Mouse (Mus musculus) lung, postnatal 4 days (tissue): ENCODE results near the gene Itch.

ENCODE experiments used
- DNase-seq, 2 experiments: peaks; one replicate each; pipeline ENCODE4 v3.0.0; 2021

Itch gene

GRCm38 (mm10) chr2:155133011-155133976 is at the start of gene Itch:
TSS of gene Itch (plus strand) at chr2:155133509.
- peak; percentile 93 to 95 for DNase-seq

GRCm38 (mm10) chr2:155084546-155084945 is 48.8 kb upstream of the Itch start:
- DNase-seq: no peak

GRCm38 (mm10) chr2:155086328-155086727 is 47.0 kb upstream of the Itch start:
- peak in 1 of 2 experiments; percentile 55 for DNase-seq

- no peak for DNase-seq
Measured at GRCm38 (mm10) chr2:155088264-155088663, 45.0 kb upstream of the Itch start.

GRCm38 (mm10) chr2:155090909-155091742 is 42.2 kb upstream of the Itch start:
- no peak for DNase-seq

GRCm38 (mm10) chr2:155091743-155092075 is 41.6 kb upstream of the Itch start:
- no peak for DNase-seq

GRCm38 (mm10) chr2:155093418-155093817 is 39.9 kb upstream of the Itch start:
- no peak for DNase-seq

- peak in 1 of 2 experiments; percentile 18 for DNase-seq
Measured at GRCm38 (mm10) chr2:155098720-155099380, 34.5 kb upstream of the Itch start.

- peak in 1 of 2 experiments; percentile 33 for DNase-seq
Measured at GRCm38 (mm10) chr2:155099421-155099820, 33.9 kb upstream of the Itch start.

- no peak for DNase-seq
Measured at GRCm38 (mm10) chr2:155099994-155100795, 33.1 kb upstream of the Itch start.

- no peak for DNase-seq
Measured at GRCm38 (mm10) chr2:155100796-155101259, 32.5 kb upstream of the Itch start.

- DNase-seq: no peak
Measured at GRCm38 (mm10) chr2:155101761-155102181, 31.5 kb upstream of the Itch start.

GRCm38 (mm10) chr2:155103607-155104006 is 29.7 kb upstream of the Itch start:
- no peak for DNase-seq

- peak in 1 of 2 experiments; percentile 9 for DNase-seq
Measured at GRCm38 (mm10) chr2:155107276-155107675, 26.0 kb upstream of the Itch start.

- DNase-seq: no peak
Measured at GRCm38 (mm10) chr2:155115216-155115830, 18.0 kb upstream of the Itch start.

GRCm38 (mm10) chr2:155133977-155134860 is 910 bp downstream of the Itch start:
- peak in 1 of 2 experiments; percentile 57 for DNase-seq

GRCm38 (mm10) chr2:155135092-155135491 is 1.8 kb downstream of the Itch start:
- peak in 1 of 2 experiments; percentile 13 for DNase-seq

GRCm38 (mm10) chr2:155135534-155135933 is 2.2 kb downstream of the Itch start:
- no peak for DNase-seq

GRCm38 (mm10) chr2:155140986-155141385 is 7.7 kb downstream of the Itch start:
- no peak for DNase-seq

- DNase-seq: no peak
Measured at GRCm38 (mm10) chr2:155142025-155142555, 8.8 kb downstream of the Itch start.
